Mouse (Mus musculus): ENCODE results near the gene Dctn3.

GRCm38 (mm10) chr4:41731052-41731765 is 8.2 kb upstream of the Dctn3 start, which contains the start of gene Arid3c:
- TF ChIP-seq CTCF (IDR thresholded peaks at IDR 0.05; ENCODE audit: low read depth, low read length) = no peak
- no peak for TF ChIP-seq POLR2A (IDR thresholded peaks at IDR 0.05; ENCODE audit: extremely low read depth, insufficient read depth, low read length)
